Mouse (Mus musculus) lung, embryonic 14.5 days (tissue): ENCODE measurements around the gene Fam168a. TPM values are rescaled to one million over a fixed set of nuclear protein-coding genes. Genes with fewer than 3 reads are reported as not detected.
A peak's percentile ranks its signal among the peaks of the same experiment; 100 is the strongest.
"Not testable (repeated sequence)": the region's sequence is repeated elsewhere in the genome, so short reads cannot be mapped to it uniquely, and the experiment has no call there.

Experiments used
- ATAC-seq: fragments of 200-750 bp; cut with Nextera tagmentation; 2 replicates; pipeline ENCODE4 v1.8.0; 2017; ENCODE audit warnings: mild to moderate bottlenecking, moderate TSS enrichment, moderate library complexity; ENCODE audit not compliant: insufficient read depth
- DNase-seq: peaks from one replicate; pipeline ENCODE4 v3.0.0-alpha.2; 2015
- H3K27ac ChIP-seq: fragments of 300-500 bp; sonication (generic); 2 replicates; pipeline ENCODE4 v1.5.1; 2014; ENCODE audit warnings: low read depth, mild to moderate bottlenecking, moderate library complexity
- H3K27me3 ChIP-seq: fragments of 300-500 bp; sonication (generic); 2 replicates; pipeline ENCODE4 v1.6.1; 2014; ENCODE audit warnings: low read length, control low read depth; ENCODE audit not compliant: insufficient read depth
- H3K36me3 ChIP-seq: fragments of 300-500 bp; sonication (generic); 2 replicates; pipeline ENCODE4 v1.6.1; 2014; ENCODE audit warnings: control low read depth; ENCODE audit not compliant: insufficient read depth
- H3K4me1 ChIP-seq: fragments of 300-500 bp; sonication (generic); 2 replicates; pipeline ENCODE4 v1.6.1; 2014; ENCODE audit warnings: antibody characterized with exemption, control low read depth; ENCODE audit not compliant: insufficient read depth
- H3K4me2 ChIP-seq: fragments of 300-500 bp; sonication (generic); 2 replicates; pipeline ENCODE4 v1.6.1; 2014; ENCODE audit warnings: mild to moderate bottlenecking
- H3K4me3 ChIP-seq: fragments of 300-500 bp; sonication (generic); 2 replicates; pipeline ENCODE4 v1.5.1; 2014; ENCODE audit warnings: low read depth, low read length
- H3K9ac ChIP-seq: fragments of 300-500 bp; sonication (generic); 2 replicates; pipeline ENCODE4 v1.6.1; 2014
- H3K9me3 ChIP-seq: fragments of 300-500 bp; sonication (generic); 2 replicates; pipeline ENCODE4 v1.6.1; 2016; ENCODE audit warnings: low read depth, low read length, control low read depth
- CTCF ChIP-seq: IDR thresholded peaks from 2 replicates; pipeline ENCODE4 v1.5.1; 2016; ENCODE audit warnings: antibody characterized with exemption, low read depth
- WGBS: fragments of 180-500 bp; shearing (Covaris S2); extraction: QIAGEN DNeasy Blood & Tissue Kit; methylation state at CpG from one replicate; pipeline ENCODE4 v1.1.7; 2014; 5-methylcytosine and 5-hydroxymethylcytosine counted together
- polyA plus RNA-seq: library from polyadenylated mRNA; unstranded; fragments of >200 nt; fragmentation: Nextera tagmentation; extraction: Ambion mirVana; gene quantifications from 2 replicates; pipeline ENCODE4 v1.2.1, GENCODE M21; 2014

Fam168a gene
- polyA plus RNA-seq, 1 experiment from 2014 or later: 42.8 TPM

DNA sequence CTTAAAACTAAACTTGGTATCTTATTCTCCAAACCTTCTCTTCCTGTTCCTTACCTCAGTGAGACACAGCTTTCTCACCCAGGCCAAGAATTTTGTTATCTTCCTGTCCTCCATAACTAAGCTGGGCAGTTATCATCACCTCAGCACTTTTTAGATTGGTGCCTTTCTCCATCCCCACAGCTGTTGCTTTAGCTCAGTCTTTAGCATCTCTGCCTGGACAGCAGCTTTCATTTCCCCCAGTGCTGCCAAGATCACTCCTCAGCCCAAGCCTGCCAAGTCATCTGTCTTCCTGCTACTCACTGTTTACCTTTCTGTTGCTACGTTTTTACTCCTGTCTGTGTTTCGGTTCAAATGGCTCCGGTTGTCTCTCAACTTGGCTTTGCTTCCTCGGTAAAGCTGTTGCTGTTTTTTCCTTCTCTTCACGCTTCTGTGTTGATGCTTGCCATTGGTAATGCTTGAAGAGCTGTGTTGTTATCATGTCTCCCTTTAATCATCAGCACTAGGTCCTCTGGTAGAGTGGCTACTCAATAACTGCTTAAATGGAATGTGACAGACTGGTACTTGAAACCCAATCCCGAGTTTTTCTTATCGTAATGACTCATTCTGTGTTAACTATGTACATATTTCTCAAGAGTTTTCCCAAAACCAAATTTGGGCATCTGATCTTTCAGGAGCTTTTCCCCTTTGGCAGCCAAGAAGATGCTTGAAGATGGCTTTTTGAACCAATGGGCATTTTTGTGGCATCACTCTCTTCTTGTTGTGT, 26.8 kb downstream of the Fam168a start:
- TF ChIP-seq CTCF: no peak
- H3K4me3 ChIP-seq: no peak overlapping the region
- no peaks in the 10 kb centered on the region for H3K9me3 ChIP-seq
- no peaks in the 10 kb centered on the region for H3K36me3 ChIP-seq
- H3K9ac ChIP-seq: no peak overlapping the region
- peak overlapping the region; percentile 30; the same call in 1 of the 2 replicates for H3K27ac ChIP-seq
- ATAC-seq (peak; percentile 75), DNase-seq (peak; percentile 65)
- H3K27me3 ChIP-seq: no peaks in the 10 kb centered on the region
- peak overlapping the region; percentile 53 for H3K4me2 ChIP-seq
- H3K4me1 ChIP-seq: peaks cover 14% of the 10 kb centered on the region
- WGBS: 6% methylated on average over 7 of the region's 7 CpGs

DNA sequence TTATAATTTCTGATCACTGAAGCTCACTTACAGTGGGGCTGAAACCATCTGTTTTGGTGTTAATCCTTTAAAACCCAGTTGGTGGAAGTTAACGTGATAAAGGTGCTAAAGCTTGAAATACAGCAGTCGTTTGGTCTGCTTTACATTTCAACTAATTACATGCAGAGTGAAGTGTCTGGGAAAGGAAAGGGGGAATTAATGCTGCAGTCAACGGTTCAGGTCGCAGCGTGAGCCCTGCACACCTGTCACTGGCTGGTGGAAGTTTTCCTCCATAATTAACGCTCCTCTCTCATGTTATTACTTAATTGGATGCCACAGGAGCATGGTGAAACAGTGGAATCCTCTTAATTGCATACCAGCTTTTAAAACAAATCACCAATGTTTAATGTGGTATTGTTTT, 27.8 kb downstream of the Fam168a start:
- H3K9me3 ChIP-seq: no peaks in the 10 kb centered on the region
- no peak overlapping the region for H3K9ac ChIP-seq
- H3K27me3 ChIP-seq: no peaks in the 10 kb centered on the region
- H3K36me3 ChIP-seq: no peaks in the 10 kb centered on the region
- ATAC-seq (no peak), DNase-seq (no peak)
- H3K4me1 ChIP-seq: peaks cover 14% of the 10 kb centered on the region
- H3K4me2 ChIP-seq: no peak overlapping the region
- TF ChIP-seq CTCF: no peak
- WGBS: 41% methylated on average over 6 of the region's 6 CpGs
- H3K4me3 ChIP-seq: no peak overlapping the region
- H3K27ac ChIP-seq: no peak overlapping the region

DNA sequence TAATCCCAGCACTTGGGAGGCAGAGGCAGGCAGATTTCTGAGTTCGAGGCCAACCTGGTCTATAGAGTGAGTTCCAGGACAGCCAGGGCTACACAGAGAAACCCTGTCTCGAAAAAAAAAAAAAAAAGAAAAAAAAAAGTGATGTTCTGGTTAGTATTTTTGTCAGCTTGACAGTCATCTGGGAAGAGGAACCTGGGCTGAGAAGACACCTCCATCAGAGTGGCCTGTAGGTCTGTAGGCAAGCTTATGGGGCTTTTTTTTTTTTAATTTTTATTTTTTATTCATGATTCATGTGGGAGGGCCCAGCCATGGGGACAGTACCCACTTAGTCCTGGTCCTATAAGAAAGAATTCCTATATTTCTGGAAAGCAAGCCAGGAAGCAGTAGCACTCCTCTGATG, 28.5 kb downstream of the Fam168a start:
- not testable (repeated sequence) for H3K4me3 ChIP-seq, H3K4me2 ChIP-seq, DNase-seq, H3K27me3 ChIP-seq, H3K36me3 ChIP-seq, H3K9ac ChIP-seq, ATAC-seq, H3K27ac ChIP-seq, H3K9me3 ChIP-seq
- no CpG with 5 or more reads among the region's 2 CpGs for WGBS
- H3K4me1 ChIP-seq: peaks cover 14% of the 10 kb centered on the region

DNA sequence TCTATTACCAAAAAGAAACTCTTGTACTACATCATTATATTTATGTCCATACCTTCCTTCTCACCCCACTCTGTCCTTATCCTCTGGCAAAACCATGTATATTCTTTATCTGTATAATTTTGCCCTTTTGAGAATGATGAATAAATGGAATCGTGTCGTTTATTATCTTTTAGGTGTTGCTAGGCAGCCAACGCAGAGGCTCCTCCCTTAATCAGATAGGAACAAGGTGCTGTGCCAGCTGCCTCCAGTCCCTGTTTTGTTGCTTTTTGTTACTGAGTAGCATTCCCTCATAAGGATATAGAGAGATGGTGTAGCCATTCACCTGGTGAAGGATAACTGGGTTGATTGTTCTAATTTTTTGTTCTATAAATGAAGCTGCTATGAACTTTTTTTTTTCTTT, 29.7 kb downstream of the Fam168a start:
- TF ChIP-seq CTCF: no peak
- H3K9me3 ChIP-seq: no peaks in the 10 kb centered on the region
- H3K4me3 ChIP-seq: no peak overlapping the region
- no peaks in the 10 kb centered on the region for H3K36me3 ChIP-seq
- no peak for ATAC-seq
- peaks cover 14% of the 10 kb centered on the region for H3K4me1 ChIP-seq
- no peaks in the 10 kb centered on the region for H3K27me3 ChIP-seq
- DNase-seq: no peak
- no peak overlapping the region for H3K4me2 ChIP-seq
- no peak overlapping the region for H3K9ac ChIP-seq
- no peak overlapping the region for H3K27ac ChIP-seq
- WGBS: 39% methylated on average over 3 of the region's 3 CpGs

DNA sequence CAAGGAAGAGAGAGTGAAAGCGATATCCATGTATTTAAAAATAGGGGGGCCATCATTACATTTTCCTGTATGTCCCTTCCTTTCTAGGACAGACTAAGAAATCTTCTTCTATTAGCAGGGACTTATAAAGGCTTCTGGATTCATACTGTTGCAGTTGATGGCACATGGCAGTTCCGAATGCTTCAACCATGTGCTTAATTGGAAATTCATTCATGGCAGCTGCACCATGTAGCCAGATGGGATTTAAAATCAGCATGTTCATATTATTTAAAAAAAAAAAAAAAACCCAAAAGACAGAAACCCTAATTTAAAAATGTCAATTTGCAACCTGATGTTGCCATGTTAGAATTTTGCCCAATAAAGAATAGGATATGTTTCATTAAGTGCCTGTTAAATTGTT, 37.9 kb downstream of the Fam168a start:
- Histone ChIP-seq H3K36me3 (no peaks in the 10 kb centered on the region), H3K4me2 (no peak overlapping the region), H3K27ac (no peak overlapping the region), H3K27me3 (no peaks in the 10 kb centered on the region), H3K9me3 (no peaks in the 10 kb centered on the region), H3K9ac (no peak overlapping the region), H3K4me1 (no peaks in the 10 kb centered on the region), H3K4me3 (no peak overlapping the region)
- TF ChIP-seq CTCF: no peak
- DNase-seq (no peak), ATAC-seq (no peak)
- WGBS: 77% methylated on average over 2 of the region's 2 CpGs

DNA sequence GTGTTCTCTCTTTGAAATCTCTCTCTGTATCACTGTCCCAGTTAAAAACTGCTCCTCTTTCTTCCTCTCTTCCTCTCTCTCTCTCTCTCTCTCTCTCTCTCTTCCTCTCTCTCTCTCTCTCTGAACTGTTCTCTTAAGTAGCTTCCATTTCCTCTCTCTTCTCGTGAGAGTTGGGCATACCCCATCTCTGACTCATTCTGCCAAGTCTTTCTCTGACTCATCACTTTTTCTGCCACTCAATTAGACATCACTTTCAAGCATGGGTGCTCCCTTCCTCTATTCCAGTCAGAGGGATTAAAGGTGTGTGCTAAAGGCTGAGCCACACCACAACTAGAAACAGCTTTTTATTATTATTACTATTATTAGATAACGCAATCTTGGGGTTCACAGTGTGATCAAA, 43.7 kb downstream of the Fam168a start:
- 57% methylated on average over 2 of the region's 2 CpGs for WGBS

DNA sequence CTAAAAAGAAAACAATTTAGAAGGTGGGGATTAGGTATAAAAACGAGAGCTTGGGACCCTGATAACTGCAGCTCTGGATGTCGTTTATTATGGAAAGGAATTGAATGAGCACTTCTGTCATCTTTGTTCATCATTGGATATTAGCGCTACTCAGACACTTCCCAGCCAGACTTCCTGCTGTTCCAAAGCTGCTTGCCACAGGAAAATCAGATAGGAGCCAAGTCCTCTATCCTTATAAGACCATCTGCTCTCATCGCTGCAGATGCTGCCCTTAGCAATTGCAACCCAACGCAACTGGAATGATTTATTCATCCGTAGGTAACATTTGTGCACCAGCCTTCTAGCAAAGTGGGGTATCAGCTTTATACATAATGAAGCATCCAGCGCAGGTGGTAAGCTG, 52.3 kb downstream of the Fam168a start:
- H3K9me3 ChIP-seq: no peaks in the 10 kb centered on the region
- ATAC-seq (no peak), DNase-seq (no peak)
- H3K4me3 ChIP-seq: no peak overlapping the region
- no peak overlapping the region for H3K27ac ChIP-seq
- H3K27me3 ChIP-seq: no peaks in the 10 kb centered on the region
- H3K36me3 ChIP-seq: no peaks in the 10 kb centered on the region
- no peak overlapping the region for H3K9ac ChIP-seq
- TF ChIP-seq CTCF: no peak
- H3K4me2 ChIP-seq: no peak overlapping the region
- H3K4me1 ChIP-seq: no peaks in the 10 kb centered on the region
- 84% methylated on average over 7 of the region's 7 CpGs for WGBS

More for the DNA sequence above, 43.7 kb downstream of the Fam168a start:
- Histone ChIP-seq H3K27ac (no peak overlapping the region), H3K9ac (no peak overlapping the region), H3K27me3 (no peaks in the 10 kb centered on the region), H3K4me2 (no peak overlapping the region), H3K4me1 (no peaks in the 10 kb centered on the region), H3K36me3 (no peaks in the 10 kb centered on the region), H3K9me3 (no peaks in the 10 kb centered on the region), H3K4me3 (no peak overlapping the region)
- TF ChIP-seq CTCF: no peak
- ATAC-seq: no peak
- no peak for DNase-seq
